Mouse (Mus musculus) brain, embryonic 14.5 days (tissue): ENCODE data around the gene Troap.

Source experiments
- CTCF ChIP-seq: fragments of 200-500 bp; IDR thresholded peaks from 2 replicates; pipeline ENCODE4 v1.5.1; 2012; ENCODE audit warnings: inconsistent platforms, mild to moderate bottlenecking, moderate library complexity, borderline replicate concordance; ENCODE audit not compliant: insufficient read depth, insufficient read length; ENCODE audit errors: extremely low read depth
- POLR2A ChIP-seq: fragments of 200-500 bp; IDR thresholded peaks from 2 replicates; pipeline ENCODE4 v1.6.1; 2012; ENCODE audit warnings: mild to moderate bottlenecking, inconsistent platforms, borderline replicate concordance; ENCODE audit not compliant: poor library complexity, insufficient read depth, insufficient read length, severe bottlenecking; ENCODE audit errors: extremely low read depth

DNA sequence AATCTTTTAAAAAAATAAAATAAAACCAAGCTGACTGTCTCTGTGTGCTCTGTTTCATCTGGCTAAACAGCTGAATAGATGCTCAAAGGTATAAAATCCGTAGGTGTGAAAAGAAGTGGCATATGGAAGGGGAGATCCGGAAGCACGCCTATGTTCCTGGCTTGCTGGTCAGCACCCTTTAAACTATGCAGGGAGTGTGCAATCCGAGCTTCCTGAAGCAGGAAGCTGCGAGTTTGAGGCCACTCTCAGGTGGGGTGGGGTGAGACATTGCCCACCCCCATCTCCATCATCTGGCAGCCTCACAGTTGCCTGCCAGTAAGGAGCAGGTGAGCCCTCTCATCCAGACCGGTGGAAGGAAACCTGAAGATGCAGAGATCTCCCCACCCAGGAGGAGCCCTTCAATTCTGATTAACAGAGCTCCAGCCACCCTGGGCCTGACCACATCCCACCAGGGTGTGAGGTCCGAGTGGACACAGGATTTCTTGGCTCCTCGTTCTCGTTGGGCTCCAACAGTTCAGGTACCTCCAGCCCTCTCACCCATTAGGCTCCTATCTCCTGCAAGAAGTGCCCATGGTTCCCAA is at the start of gene Troap:
- TF ChIP-seq POLR2A, result no peak
- no peak for TF ChIP-seq CTCF
